Mouse (Mus musculus) heart, adult 2 months (tissue): ENCODE data around the gene Sept9. TPM values are rescaled to one million over a fixed set of nuclear protein-coding genes. Genes with fewer than 3 reads are reported as not detected.

ENCODE experiments used
- DNase-seq, 2 experiments: peaks; one replicate each; pipeline ENCODE4 v3.0.0; 2021
- H3K27ac ChIP-seq: fragments of 200-600 bp; 2 replicates; pipeline ENCODE4 v1.8.1; 2022
- H3K27me3 ChIP-seq: fragments of 200-500 bp; 2 replicates; pipeline ENCODE4 v1.6.1; 2012; ENCODE audit warnings: mild to moderate bottlenecking, low read length, inconsistent platforms, mixed read lengths; ENCODE audit not compliant: control insufficient read depth, insufficient read depth
- H3K36me3 ChIP-seq: fragments of 200-500 bp; 2 replicates; pipeline ENCODE4 v1.6.1; 2012; ENCODE audit warnings: low read length, inconsistent platforms; ENCODE audit not compliant: control insufficient read depth, insufficient read depth
- H3K4me1 ChIP-seq: fragments of 200-500 bp; 2 replicates; pipeline ENCODE4 v1.6.1; 2011; ENCODE audit warnings: low read length; ENCODE audit not compliant: control insufficient read depth, insufficient read depth
- H3K4me3 ChIP-seq: fragments of 200-600 bp; 2 replicates; pipeline ENCODE4 v1.8.1; 2022
- H3K79me2 ChIP-seq: fragments of 200-500 bp; replicated peaks from 2 replicates; pipeline ENCODE4 v1.6.1; 2012; ENCODE audit warnings: mild to moderate bottlenecking, inconsistent platforms, low read length, moderate library complexity, mixed read lengths; ENCODE audit not compliant: control insufficient read depth, insufficient read depth
- H3K9ac ChIP-seq: fragments of 200-500 bp; 2 replicates; pipeline ENCODE4 v1.6.1; 2012; ENCODE audit warnings: low read depth, mild to moderate bottlenecking, control low read depth, inconsistent platforms, low read length, mixed read lengths
- CTCF ChIP-seq: fragments of 200-600 bp; IDR thresholded peaks from 2 replicates; pipeline ENCODE4 v1.8.1; 2022; ENCODE audit warnings: antibody characterized with exemption, mild to moderate bottlenecking, moderate library complexity
- EP300 ChIP-seq: fragments of 200-500 bp; IDR thresholded peaks from 2 replicates; pipeline ENCODE4 v1.6.1; 2011; ENCODE audit warnings: low read depth, low read length, control low read depth; ENCODE audit not compliant: insufficient read depth
- POLR2A ChIP-seq: fragments of 200-500 bp; IDR thresholded peaks from 2 replicates; pipeline ENCODE4 v1.6.1; 2011; ENCODE audit warnings: mild to moderate bottlenecking, low read depth, low read length, control low read depth; ENCODE audit not compliant: insufficient read depth
- WGBS: fragments of 180-500 bp; shearing (Covaris S2); methylation state at CpG from one replicate; pipeline ENCODE4 v1.1.7; 2018; 5-methylcytosine and 5-hydroxymethylcytosine counted together
- intact Hi-C: fragments of 180-260 bp; cut with DNase I; formaldehyde crosslinking; loops from one replicate; pipeline ENCODE4 v1.15.1; 2025
- polyA plus RNA-seq: library from polyadenylated mRNA; depleted of rRNA; stranded (reverse); fragments of >200 nt; gene quantifications from 2 replicates; pipeline ENCODE4 v1.2.3, GENCODE M21; 2012
- total RNA-seq, 2 experiments: library from RNA; stranded (reverse); gene quantifications; 2 replicates each; pipeline ENCODE4 v1.2.3; 2021

Sept9 gene
- total and polyA plus RNA-seq, 3 experiments, result 15.9 to 31.9 (median 28.2) TPM

DNA sequence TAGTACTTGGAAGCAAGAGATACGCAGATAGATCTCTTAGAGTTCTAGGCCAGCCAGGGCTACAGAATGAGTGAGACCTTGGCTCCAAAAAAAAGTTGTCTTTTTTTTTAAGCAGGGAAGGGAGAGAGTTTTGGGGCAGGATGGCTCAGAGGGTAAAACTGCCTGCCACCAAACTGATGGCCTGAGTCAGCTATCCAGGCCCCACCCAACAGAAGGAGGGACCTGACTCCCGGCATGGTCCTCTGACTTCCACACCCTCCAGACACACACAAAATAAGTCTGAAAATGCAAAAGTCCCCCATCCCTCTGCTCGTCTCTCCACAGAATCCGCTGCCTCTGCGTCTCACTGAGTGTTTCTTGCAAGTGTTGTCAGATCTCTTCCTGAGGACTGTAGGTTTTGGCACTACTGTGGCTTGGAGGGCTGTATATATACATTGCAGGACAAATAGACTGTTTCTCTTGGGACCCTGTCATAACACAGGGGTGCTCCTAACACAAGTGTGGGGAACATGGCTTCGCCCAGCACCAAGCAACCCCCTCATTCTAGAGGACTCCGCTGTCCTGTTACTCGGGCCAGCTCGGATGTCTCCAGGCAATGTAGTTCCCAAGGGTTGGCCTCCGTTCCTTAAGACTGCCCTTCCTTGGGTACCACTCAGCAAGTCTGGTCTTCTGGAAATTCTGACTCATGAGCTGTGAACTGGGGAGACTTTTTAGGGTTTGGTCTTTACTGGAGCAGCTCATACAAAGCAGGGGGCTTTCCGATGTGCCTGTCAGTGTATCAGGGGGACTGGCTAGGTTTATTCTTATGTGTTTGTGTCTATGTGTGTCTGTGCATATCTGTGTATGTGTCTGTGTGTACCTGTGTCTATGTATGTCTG lies 41.6 kb downstream of the Sept9 start:
- Histone ChIP-seq H3K36me3 (no peaks in the 10 kb centered on the region), H3K4me3 (no peak overlapping the region), H3K27me3 (no peaks in the 10 kb centered on the region), H3K9ac (no peak overlapping the region), H3K79me2 (no peaks in the 10 kb centered on the region), H3K4me1 (peaks cover 7% of the 10 kb centered on the region), H3K27ac (no peak overlapping the region)
- WGBS, result 77% methylated on average over 11 of the region's 11 CpGs
- no peak for TF ChIP-seq CTCF
- TF ChIP-seq POLR2A, result no peak
- TF ChIP-seq EP300, result no peak
- no peak for DNase-seq
- intact Hi-C loops, result no loop called here

DNA sequence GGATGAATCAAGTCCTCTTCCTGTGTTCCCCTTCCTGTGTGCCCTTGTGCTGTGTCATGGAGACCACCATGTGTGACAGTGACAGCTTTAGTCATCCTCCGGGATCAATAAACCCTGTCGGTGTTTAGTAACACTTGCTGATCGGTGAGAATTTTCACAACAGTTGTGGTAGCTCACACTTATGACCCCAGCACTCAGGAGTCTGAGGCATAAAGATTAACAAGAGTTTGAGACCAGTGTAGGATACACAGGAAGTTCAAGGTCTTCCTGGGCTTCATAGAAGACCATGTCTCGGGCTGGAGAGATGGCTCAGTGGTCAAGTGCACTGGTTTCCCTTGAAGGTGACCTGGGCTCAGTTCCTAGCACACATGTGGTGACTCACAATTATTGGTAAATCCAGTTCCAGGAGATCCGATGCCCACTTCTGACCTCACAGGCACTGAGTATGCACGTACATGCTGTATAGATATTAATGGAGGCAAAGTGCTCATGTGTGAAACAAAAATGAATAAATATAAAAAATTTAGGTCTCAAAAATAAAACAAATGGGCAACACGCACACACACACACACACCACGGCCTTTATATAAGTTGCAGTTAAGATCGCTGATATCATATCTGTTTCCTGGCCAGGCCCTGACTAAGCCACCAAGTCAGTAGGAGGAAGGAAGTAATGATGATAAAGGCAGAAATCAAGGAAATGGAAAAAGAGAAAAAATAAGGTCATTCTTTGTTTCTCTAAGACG lies 43.1 kb downstream of the Sept9 start:
- 59% methylated on average over 10 of the region's 10 CpGs for WGBS
- no peak for TF ChIP-seq POLR2A
- no peak for TF ChIP-seq EP300
- TF ChIP-seq CTCF, result no peak
- H3K4me1 ChIP-seq, result peaks cover 18% of the 10 kb centered on the region
- H3K27ac ChIP-seq, result no peak overlapping the region; the same call in 1 of the 2 replicates
- H3K4me3 ChIP-seq, result no peak overlapping the region
- no peak for DNase-seq
- H3K9ac ChIP-seq, result no peak overlapping the region
- intact Hi-C loops, result no loop called here
- no peaks in the 10 kb centered on the region for H3K27me3 ChIP-seq
- no peaks in the 10 kb centered on the region for H3K36me3 ChIP-seq
- no peaks in the 10 kb centered on the region for H3K79me2 ChIP-seq

DNA sequence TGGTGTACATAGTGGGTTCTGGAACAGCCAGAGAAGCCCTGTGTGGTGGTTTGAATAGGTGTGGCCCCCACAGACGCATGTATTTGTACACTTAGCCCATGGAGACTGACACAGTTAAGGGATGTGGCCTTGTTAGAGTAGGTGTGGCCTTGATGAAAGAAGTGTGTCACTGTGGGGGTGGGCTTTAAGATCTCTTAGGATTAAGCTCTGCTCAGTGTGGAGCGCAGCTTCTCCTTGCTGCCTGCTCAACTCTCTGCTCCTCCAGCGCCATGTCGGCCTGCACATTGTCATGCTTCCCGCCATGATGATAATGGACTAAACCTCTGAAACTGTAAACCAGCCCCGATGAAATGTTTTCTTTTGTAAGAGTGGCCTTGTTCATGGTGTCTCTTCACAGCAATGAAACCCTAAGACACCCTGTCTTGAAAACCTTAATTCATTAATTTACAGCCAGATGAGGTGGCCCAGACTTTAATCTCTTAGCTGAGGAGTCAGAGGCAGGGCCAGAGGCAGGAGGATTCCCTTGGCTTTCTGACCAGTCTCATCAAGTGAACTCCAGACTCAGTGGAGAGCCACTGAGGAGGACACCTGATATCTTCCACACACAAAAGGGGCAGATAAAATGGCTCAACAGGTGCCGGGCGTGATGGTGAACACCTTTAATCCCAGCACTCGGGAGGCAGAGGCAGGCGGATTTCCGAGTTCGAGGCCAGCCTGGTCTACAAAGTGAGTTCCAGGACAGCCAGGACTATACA lies 44.3 kb downstream of the Sept9 start:
- 88% methylated on average over 12 of the region's 12 CpGs for WGBS
- H3K36me3 ChIP-seq, result no peaks in the 10 kb centered on the region
- H3K79me2 ChIP-seq, result no peaks in the 10 kb centered on the region
- no peak overlapping the region for H3K4me3 ChIP-seq
- no peak overlapping the region for H3K27ac ChIP-seq
- H3K9ac ChIP-seq, result no peak overlapping the region
- no peak for DNase-seq
- H3K4me1 ChIP-seq, result peaks cover 27% of the 10 kb centered on the region
- intact Hi-C loops, result no loop called here
- no peaks in the 10 kb centered on the region for H3K27me3 ChIP-seq
- TF ChIP-seq POLR2A, result no peak
- no peak for TF ChIP-seq EP300
- TF ChIP-seq CTCF, result no peak

DNA sequence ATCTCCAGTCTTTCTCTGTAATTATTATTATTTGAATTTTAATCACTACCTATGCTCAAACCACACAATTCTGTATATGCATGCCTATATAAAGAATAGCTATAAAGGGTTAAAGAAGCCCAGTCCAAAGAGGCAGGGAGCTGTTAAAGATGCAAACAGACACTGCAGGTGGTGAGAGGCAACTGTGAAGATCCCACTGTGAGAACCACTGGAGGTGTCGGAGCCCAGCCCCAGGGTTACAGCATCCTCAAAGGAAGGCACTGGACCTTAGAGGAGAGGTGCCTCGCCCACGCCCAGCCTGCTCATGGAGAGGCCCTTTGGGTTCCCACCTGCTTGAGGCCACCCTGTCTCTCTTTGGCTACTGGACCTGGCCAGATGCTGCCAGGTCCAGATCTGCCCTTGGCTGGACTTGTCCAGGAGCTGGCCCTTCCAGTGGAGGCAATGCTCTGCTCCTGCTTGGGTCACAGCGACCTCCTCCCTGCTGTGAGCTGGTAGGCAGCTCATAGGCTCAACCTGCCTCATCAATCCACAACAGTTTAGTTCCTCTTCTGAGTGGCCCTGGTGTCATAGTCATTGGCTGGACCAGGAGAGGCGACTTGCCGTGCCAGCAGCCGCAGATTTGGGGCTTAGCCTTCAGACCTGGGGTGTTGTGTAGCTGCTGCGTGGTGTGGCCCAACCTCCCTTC lies 45.7 kb downstream of the Sept9 start:
- TF ChIP-seq POLR2A (no peak), CTCF (no peak)
- DNase-seq, result no peak
- intact Hi-C loops, result no loop called here
- no peak overlapping the region; the same call in none of the 2 replicates for H3K27ac ChIP-seq
- H3K36me3 ChIP-seq, result no peaks in the 10 kb centered on the region
- no peak overlapping the region for H3K4me3 ChIP-seq
- no peak overlapping the region for H3K9ac ChIP-seq
- 93% methylated on average over 8 of the region's 8 CpGs for WGBS
- H3K4me1 ChIP-seq, result peaks cover 34% of the 10 kb centered on the region
- H3K27me3 ChIP-seq, result no peaks in the 10 kb centered on the region
- H3K79me2 ChIP-seq, result no peaks in the 10 kb centered on the region

DNA sequence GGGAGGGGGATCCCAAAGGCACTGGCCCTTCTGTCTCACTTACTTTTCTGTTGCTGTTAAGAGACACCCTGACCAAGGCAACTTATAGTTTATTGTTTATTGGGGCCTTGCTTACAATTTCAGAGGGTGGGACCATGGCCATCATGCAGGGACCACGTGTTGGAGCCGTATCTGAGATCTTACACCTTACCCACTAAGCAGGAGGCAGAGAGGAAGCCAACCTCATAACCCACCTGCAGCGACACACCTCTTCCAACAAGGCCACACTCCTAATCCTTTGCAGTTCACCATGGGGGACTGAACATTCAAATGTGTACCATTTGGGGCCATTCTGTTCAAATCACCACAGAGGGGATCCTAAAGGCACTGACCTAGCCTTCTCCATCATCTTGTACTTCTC lies 46.4 kb downstream of the Sept9 start:
- Histone ChIP-seq H3K9ac (no peak overlapping the region), H3K79me2 (no peaks in the 10 kb centered on the region), H3K27ac (peak overlapping the region; percentile 88), H3K4me1 (peaks cover 34% of the 10 kb centered on the region), H3K4me3 (no peak overlapping the region), H3K36me3 (no peaks in the 10 kb centered on the region), H3K27me3 (no peaks in the 10 kb centered on the region)
- intact Hi-C loops, result no loop called here
- 85% methylated on average over 3 of the region's 3 CpGs for WGBS
- DNase-seq, result no peak
- TF ChIP-seq CTCF (no peak), POLR2A (no peak), EP300 (no peak)
